Mouse (Mus musculus) heart, embryonic 15.5 days (tissue): ENCODE measurements around the gene Pacsin3. TPM values are rescaled to one million over a fixed set of nuclear protein-coding genes. Genes with fewer than 3 reads are reported as not detected.

Experiments
- ATAC-seq: fragments of 200-750 bp; cut with Nextera tagmentation; replicated peaks from 2 replicates; pipeline ENCODE4 v1.8.0; 2017; ENCODE audit warnings: low read depth, moderate TSS enrichment; ENCODE audit not compliant: insufficient number of reproducible peaks, insufficient read depth, low FRiP score
- H3K27ac ChIP-seq: fragments of 300-500 bp; sonication (generic); 2 replicates; pipeline ENCODE4 v1.5.1; 2015; ENCODE audit warnings: mild to moderate bottlenecking, inconsistent platforms
- H3K27me3 ChIP-seq: fragments of 300-500 bp; sonication (generic); 2 replicates; pipeline ENCODE4 v1.6.1; 2015; ENCODE audit warnings: inconsistent platforms
- H3K36me3 ChIP-seq: fragments of 300-500 bp; sonication (generic); 2 replicates; pipeline ENCODE4 v1.6.1; 2015; ENCODE audit warnings: mild to moderate bottlenecking, inconsistent platforms
- H3K4me1 ChIP-seq: fragments of 300-500 bp; sonication (generic); replicated peaks from 2 replicates; pipeline ENCODE4 v1.6.1; 2015; ENCODE audit warnings: inconsistent platforms
- H3K4me2 ChIP-seq: fragments of 300-500 bp; sonication (generic); 2 replicates; pipeline ENCODE4 v1.6.1; 2015; ENCODE audit warnings: inconsistent platforms, mild to moderate bottlenecking, moderate library complexity
- H3K4me3 ChIP-seq: fragments of 300-500 bp; sonication (generic); 2 replicates; pipeline ENCODE4 v1.5.1; 2015; ENCODE audit warnings: mild to moderate bottlenecking, inconsistent platforms
- H3K9ac ChIP-seq: fragments of 300-500 bp; sonication (generic); 2 replicates; pipeline ENCODE4 v1.6.1; 2015; ENCODE audit warnings: mild to moderate bottlenecking, inconsistent platforms
- H3K9me3 ChIP-seq: fragments of 300-500 bp; sonication (generic); replicated peaks from 2 replicates; pipeline ENCODE4 v1.6.1; 2016; ENCODE audit warnings: inconsistent platforms
- WGBS: fragments of 180-500 bp; shearing (Covaris S2); methylation state at CpG from one replicate; pipeline ENCODE4 v1.1.7; 2015; ENCODE audit warnings: mixed read lengths; 5-methylcytosine and 5-hydroxymethylcytosine counted together
- polyA plus RNA-seq: library from polyadenylated mRNA; unstranded; fragments of >200 nt; fragmentation: Nextera tagmentation; extraction: Ambion mirVana; gene quantifications from 2 replicates; pipeline ENCODE4 v1.2.1, GENCODE M21; 2015

The Pacsin3 gene
- polyA plus RNA-seq, 1 experiment from 2014 or later, result 47.6 TPM

- Histone ChIP-seq H3K4me2 (no peak overlapping the region), H3K36me3 (no peaks in the 10 kb centered on the region), H3K4me3 (no peak overlapping the region), H3K4me1 (peaks cover 6% of the 10 kb centered on the region; the same call in 1 of the 2 replicates), H3K27ac (no peak overlapping the region), H3K9me3 (no peaks in the 10 kb centered on the region), H3K27me3 (no peaks in the 10 kb centered on the region), H3K9ac (no peak overlapping the region)
- 0 out of 2 replicates have a peak, but pooled peaks have one; percentile 18 for ATAC-seq
- WGBS, result 42% methylated on average over 5 of the region's 5 CpGs
Measured at GRCm38 (mm10) chr2:91308680-91309079, 52.9 kb downstream of the Pacsin3 start.

GRCm38 (mm10) chr2:91309546-91309945 is 53.8 kb downstream of the Pacsin3 start:
- Histone ChIP-seq H3K27ac (no peak overlapping the region), H3K36me3 (no peaks in the 10 kb centered on the region), H3K9me3 (no peaks in the 10 kb centered on the region), H3K27me3 (no peaks in the 10 kb centered on the region), H3K4me3 (no peak overlapping the region), H3K4me1 (peaks cover 6% of the 10 kb centered on the region; the same call in 1 of the 2 replicates), H3K4me2 (no peak overlapping the region), H3K9ac (no peak overlapping the region)
- ATAC-seq, result no peak
- 74% methylated on average over 3 of the region's 3 CpGs for WGBS

GRCm38 (mm10) chr2:91312578-91313311 is 57.0 kb downstream of the Pacsin3 start:
- no peak overlapping the region for H3K27ac ChIP-seq
- WGBS, result 58% methylated on average over 10 of the region's 10 CpGs
- H3K9ac ChIP-seq, result no peak overlapping the region
- H3K4me2 ChIP-seq, result no peak overlapping the region
- H3K4me1 ChIP-seq, result peaks cover 6% of the 10 kb centered on the region; the same call in 1 of the 2 replicates
- no peak for ATAC-seq
- H3K9me3 ChIP-seq, result no peaks in the 10 kb centered on the region
- no peak overlapping the region for H3K4me3 ChIP-seq
- no peaks in the 10 kb centered on the region for H3K36me3 ChIP-seq
- H3K27me3 ChIP-seq, result no peaks in the 10 kb centered on the region

GRCm38 (mm10) chr2:91314184-91314583 is 58.4 kb downstream of the Pacsin3 start:
- 61% methylated on average over 7 of the region's 7 CpGs for WGBS
- H3K27me3 ChIP-seq, result no peaks in the 10 kb centered on the region
- H3K4me2 ChIP-seq, result no peak overlapping the region
- H3K36me3 ChIP-seq, result no peaks in the 10 kb centered on the region
- no peak overlapping the region for H3K4me3 ChIP-seq
- H3K27ac ChIP-seq, result no peak overlapping the region
- H3K9ac ChIP-seq, result no peak overlapping the region
- ATAC-seq, result no peak
- no peaks in the 10 kb centered on the region for H3K9me3 ChIP-seq
- H3K4me1 ChIP-seq, result no peaks in the 10 kb centered on the region

Other genes starting within 250 kb of the Pacsin3 start
- gene Rapsn, start 220.3 kb upstream of the Pacsin3 start, polyA plus RNA-seq, result 27.4 and 33.7 TPM in 2 replicates
- gene Psmc3, start 201.9 kb upstream of the Pacsin3 start, polyA plus RNA-seq, result 227 and 228 TPM in 2 replicates
- gene Slc39a13, start 185.5 kb upstream of the Pacsin3 start, polyA plus RNA-seq, result 53.5 and 63.2 TPM in 2 replicates
- 3.9 and 8.6 TPM in 2 replicates for gene Spi1, start 173.6 kb upstream of the Pacsin3 start, polyA plus RNA-seq
- gene Mybpc3, start 137.8 kb upstream of the Pacsin3 start, polyA plus RNA-seq, result 909 and 937 TPM in 2 replicates
- 4.1 and 7.0 TPM in 2 replicates for gene Madd, start 72.1 kb upstream of the Pacsin3 start, polyA plus RNA-seq
- gene Nr1h3, start 53.1 kb upstream of the Pacsin3 start, polyA plus RNA-seq, result 3.5 and 4.1 TPM in 2 replicates
- gene Acp2, start 53.1 kb upstream of the Pacsin3 start, polyA plus RNA-seq, result 15.2 and 17.1 TPM in 2 replicates
- 8.4 and 11.3 TPM in 2 replicates for gene Ddb2, start 19.0 kb upstream of the Pacsin3 start, polyA plus RNA-seq
- 54.8 and 69.1 TPM in 2 replicates for gene Arfgap2, start 9.0 kb downstream of the Pacsin3 start, polyA plus RNA-seq
- 34.8 and 41.5 TPM in 2 replicates for gene 1110051M20Rik, start 188.8 kb downstream of the Pacsin3 start, polyA plus RNA-seq
- 3.8 and 4.8 TPM in 2 replicates for gene Lrp4, start 201.6 kb downstream of the Pacsin3 start, polyA plus RNA-seq